Mouse (Mus musculus) Patski (cell line): ENCODE results near the gene Chst5. TPM values are rescaled to one million over a fixed set of nuclear protein-coding genes. Genes with fewer than 3 reads are reported as not detected.

Experiments used
- ATAC-seq: fragments of 100-300 bp; one replicate; pipeline ENCODE4 v1.8.0; 2021
- CTCF ChIA-PET: fragments of 350-600 bp; sonication (Branson Sonifier 250); formaldehyde crosslinking; loops from one replicate; lab custom pipeline; 2022; ENCODE audit warnings: inconsistent platforms; lab: Charles Lee
- POLR2A ChIA-PET: fragments of 350-600 bp; sonication (Branson Sonifier 250); formaldehyde crosslinking; loops from one replicate; lab custom pipeline; 2022; ENCODE audit warnings: antibody characterized with exemption, inconsistent platforms; lab: Charles Lee
- DNase-seq: peaks from one replicate; pipeline ENCODE4 v3.0.0-alpha.2; 2011; ENCODE audit warnings: low read depth, low spot score
- H3K27me3 ChIP-seq: fragments of 371-371 bp; one replicate; pipeline ENCODE4 v1.5.1; 2021
- CTCF ChIP-seq: fragments of 100-300 bp; IDR thresholded peaks from one replicate; pipeline ENCODE4 v1.5.1; 2021
- in situ Hi-C: fragments of 300-500 bp; cut with MboI; formaldehyde crosslinking; loops from 3 replicates; pipeline ENCODE4 v1.11.1; 2018; ENCODE audit warnings: low pct_unique_long_range_greater_than_20kb, mixed read lengths
- polyA plus RNA-seq: library from polyadenylated mRNA; unstranded; gene quantifications from one replicate; pipeline ENCODE4 v1.2.3, GENCODE M21; 2021

Chst5 gene
- polyA plus RNA-seq: not detected

DNA sequence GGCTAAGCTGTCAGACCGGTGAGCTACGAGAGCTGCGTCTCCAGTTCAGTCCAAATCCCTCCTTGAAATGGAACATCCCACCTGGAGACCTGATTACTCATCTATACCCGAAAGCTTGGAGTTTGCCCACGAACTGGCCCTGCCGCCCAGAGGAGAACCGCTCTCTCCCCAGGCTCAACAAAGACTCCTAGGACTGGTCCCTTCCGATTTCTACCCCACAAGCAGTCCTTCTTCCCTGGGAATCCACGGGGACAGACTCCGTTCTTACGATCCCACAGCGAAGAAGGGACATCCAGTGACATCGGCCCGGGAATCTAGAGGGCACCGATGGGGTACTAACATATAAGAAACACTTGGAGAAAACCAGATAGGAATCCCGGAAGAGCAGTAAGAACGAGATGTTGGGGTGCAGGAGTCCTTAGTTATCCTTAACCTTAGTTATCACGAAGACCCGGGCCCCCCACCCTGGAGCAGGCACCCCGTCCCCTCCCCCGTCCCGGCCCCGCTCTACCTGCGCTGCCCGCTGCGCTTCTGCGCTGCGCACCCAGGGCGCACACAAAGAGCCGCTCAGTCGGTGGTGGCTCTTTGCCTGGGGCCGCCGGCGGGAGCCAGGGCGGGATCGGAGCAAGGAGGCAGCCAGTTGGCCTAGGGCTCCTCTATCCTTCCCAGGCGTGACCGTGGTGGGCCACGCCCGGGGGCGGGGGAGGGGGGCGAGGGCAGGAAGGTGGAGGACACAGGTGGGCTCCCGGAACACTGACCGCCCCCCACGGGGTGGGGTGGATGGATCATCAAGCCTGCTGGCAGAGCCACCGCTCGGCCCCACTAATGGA is at the start of gene Chst5:
Gene Chst5, minus strand, starts transcription at position 827 of the 830 bp plus-strand sequence.
- no peaks in the 10 kb centered on the region for H3K27me3 ChIP-seq
- DNase-seq: no peak
- POLR2A ChIA-PET: no interaction called here
- TF ChIP-seq CTCF: no peak
- in situ Hi-C loops: no loop called here
- CTCF ChIA-PET: no interaction called here
- no peak for ATAC-seq

GRCm38 (mm10) chr8:111957231-111957630 is 47.0 kb upstream of the Chst5 start:
- no peak for TF ChIP-seq CTCF
- no peaks in the 10 kb centered on the region for H3K27me3 ChIP-seq
- in situ Hi-C loops: no loop called here
- no peak for DNase-seq
- ChIA-PET CTCF (no interaction called here), POLR2A (no interaction called here)
- no peak for ATAC-seq

DNA sequence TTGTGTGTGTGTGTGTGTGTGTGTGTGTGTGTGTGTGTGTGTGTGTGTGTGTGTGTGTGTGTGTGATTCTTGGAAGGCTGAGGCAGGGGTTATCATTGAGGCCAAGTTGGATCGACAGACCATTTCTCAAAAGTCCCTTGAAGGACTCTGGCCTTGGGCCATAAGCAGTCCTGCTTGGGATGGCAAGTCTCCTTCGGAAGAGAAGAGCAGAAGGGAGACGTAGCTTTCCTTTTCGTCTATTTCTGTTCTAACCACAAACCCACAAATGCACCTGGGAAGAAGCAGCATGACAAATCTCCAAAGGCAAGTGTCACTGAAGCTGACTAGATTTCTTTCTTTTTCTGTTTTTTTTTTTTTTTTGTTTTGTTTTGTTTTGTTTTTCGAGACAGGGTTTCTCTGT is 45.6 kb upstream of the Chst5 start:
- ChIA-PET CTCF (no interaction called here), POLR2A (interaction anchor here (0.7 kb wide), 1 partner anchor 10 kb away, joined by 4 read pairs; no protein-coding TSS in a partner anchor)
- no peaks in the 10 kb centered on the region for H3K27me3 ChIP-seq
- no peak for TF ChIP-seq CTCF
- DNase-seq (no peak), ATAC-seq (no peak)
- in situ Hi-C loops: no loop called here

GRCm38 (mm10) chr8:111954844-111955594 is 44.8 kb upstream of the Chst5 start:
- CTCF ChIA-PET: interaction anchor here (1.3 kb wide), 1 partner anchor 29 kb away, joined by 4 read pairs; no protein-coding TSS in a partner anchor
- DNase-seq (no peak), ATAC-seq (no peak)
- no peak for TF ChIP-seq CTCF
- in situ Hi-C loops: no loop called here
- POLR2A ChIA-PET: interaction anchor here (0.7 kb wide), 1 partner anchor 9 kb away, joined by 4 read pairs; no protein-coding TSS in a partner anchor
- no peaks in the 10 kb centered on the region for H3K27me3 ChIP-seq

DNA sequence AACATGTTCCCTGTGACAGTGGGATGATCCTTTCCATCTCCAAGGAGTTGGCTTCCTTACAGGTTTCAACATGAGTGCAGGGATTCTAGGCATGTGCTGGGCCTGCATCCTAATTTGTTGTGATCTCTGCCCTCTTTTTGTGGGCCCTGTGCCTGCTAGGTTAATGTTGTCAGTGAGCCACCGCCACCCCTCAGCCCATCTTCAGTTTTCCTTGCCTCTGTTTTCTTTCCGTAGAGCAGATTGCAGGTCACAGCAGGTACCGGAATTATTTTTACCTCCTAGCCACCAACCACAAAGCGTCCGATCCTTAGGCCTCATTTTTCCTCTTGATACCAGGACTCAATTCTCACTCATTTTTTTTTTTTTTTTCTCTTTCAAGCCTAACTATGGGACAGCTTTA is 41.7 kb upstream of the Chst5 start:
- no peak for TF ChIP-seq CTCF
- no peak for ATAC-seq
- no peaks in the 10 kb centered on the region for H3K27me3 ChIP-seq
- DNase-seq: no peak
- POLR2A ChIA-PET: no interaction called here
- CTCF ChIA-PET: no interaction called here
- in situ Hi-C loops: no loop called here

DNA sequence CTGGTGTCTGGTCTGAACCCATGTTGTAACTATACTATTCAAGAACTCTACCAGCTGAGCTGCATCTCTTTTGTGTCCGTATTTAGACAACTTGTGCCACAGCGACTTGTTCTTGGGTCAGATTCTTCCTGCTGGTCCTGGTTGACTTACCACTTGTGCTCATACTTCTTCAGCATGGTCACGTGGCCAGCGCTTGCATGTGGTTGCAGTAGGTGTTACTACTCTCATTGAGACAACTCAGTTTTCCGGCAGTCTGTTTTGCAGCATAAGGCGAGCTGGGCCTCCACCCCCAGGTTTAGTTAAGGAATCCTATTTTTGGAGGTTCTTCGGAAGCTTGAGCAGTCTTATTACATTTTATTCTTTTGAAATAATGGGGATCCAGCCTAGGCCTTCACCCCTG is 41.1 kb upstream of the Chst5 start:
- CTCF ChIA-PET: no interaction called here
- POLR2A ChIA-PET: interaction anchor here (0.6 kb wide), 1 partner anchor 17 kb away, joined by 3 read pairs; no protein-coding TSS in a partner anchor
- H3K27me3 ChIP-seq: no peaks in the 10 kb centered on the region
- DNase-seq (no peak), ATAC-seq (no peak)
- in situ Hi-C loops: no loop called here
- TF ChIP-seq CTCF: no peak

DNA sequence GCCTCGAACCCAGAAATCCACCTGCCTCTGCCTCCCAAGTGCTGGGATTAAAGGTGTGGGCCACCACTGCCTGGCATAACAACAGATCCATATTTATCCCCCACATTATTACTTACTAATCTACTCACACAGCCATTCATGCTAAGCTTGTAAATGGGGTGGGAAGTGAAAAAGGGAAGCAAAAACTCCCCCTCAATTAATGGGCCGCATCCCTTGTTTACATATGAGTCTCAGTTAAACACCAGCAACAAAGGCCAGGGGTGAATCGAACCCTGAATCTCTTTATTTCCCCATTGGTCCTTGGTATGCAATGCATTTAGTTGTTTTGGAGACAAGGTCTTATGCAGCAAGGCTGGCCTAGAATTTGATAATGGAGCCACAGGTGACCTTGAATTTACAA is 40.6 kb upstream of the Chst5 start:
- ATAC-seq (no peak), DNase-seq (no peak)
- ChIA-PET CTCF (no interaction called here), POLR2A (interaction anchor here (0.6 kb wide), 1 partner anchor 17 kb away, joined by 3 read pairs; no protein-coding TSS in a partner anchor)
- no peak for TF ChIP-seq CTCF
- in situ Hi-C loops: no loop called here
- H3K27me3 ChIP-seq: no peaks in the 10 kb centered on the region

DNA sequence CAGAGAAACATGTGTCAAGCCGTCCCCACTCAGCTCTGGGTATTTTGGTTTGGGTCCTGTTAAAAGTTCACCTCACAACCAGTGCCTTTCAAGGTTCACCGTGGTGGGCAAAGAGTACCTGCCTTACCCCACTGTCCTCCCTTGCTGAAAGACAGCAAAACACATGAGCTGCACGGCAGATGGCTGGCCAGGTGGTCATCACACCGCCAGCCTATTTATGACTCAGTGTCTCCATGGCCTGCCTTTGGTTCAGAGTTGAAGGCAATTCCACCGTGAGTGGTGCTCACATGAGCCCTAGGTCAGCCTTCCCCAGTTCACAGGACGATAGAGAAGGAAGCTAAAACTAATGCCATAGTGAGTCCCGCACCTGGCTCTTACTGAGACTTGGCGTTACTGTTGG is 37.7 kb upstream of the Chst5 start:
- ATAC-seq (no peak), DNase-seq (no peak)
- CTCF ChIA-PET: no interaction called here
- H3K27me3 ChIP-seq: no peaks in the 10 kb centered on the region
- in situ Hi-C loops: no loop called here
- no peak for TF ChIP-seq CTCF
- POLR2A ChIA-PET: no interaction called here

DNA sequence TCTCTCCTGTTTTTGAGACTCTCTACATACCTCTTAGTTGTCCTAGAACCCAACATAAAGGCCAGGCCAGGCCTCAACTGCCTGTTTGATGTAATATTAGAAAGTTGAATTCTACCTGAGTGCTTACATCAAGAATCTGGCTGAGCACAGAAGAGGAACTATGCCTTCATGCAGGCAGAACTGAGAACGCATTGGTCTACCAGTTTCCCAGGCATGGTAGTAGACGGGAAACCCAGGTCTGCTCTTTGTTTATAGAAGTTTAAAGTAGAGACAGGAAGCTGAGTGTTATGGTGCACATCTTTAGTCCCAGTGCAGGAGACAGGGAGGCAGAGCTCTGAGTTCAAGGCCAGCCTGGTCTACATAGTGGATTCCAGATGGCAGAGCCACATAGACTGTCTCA is 36.9 kb upstream of the Chst5 start:
- no peaks in the 10 kb centered on the region for H3K27me3 ChIP-seq
- DNase-seq: no peak
- no peak for TF ChIP-seq CTCF
- CTCF ChIA-PET: no interaction called here
- in situ Hi-C loops: no loop called here
- no peak for ATAC-seq
- POLR2A ChIA-PET: no interaction called here

- no peak for ATAC-seq
- DNase-seq: no peak
- in situ Hi-C loops: no loop called here
- CTCF ChIA-PET: interaction anchor here (1.6 kb wide), 1 partner anchor 47 kb away, joined by 4 read pairs; no protein-coding TSS in a partner anchor
- POLR2A ChIA-PET: no interaction called here
- TF ChIP-seq CTCF: no peak
- H3K27me3 ChIP-seq: no peaks in the 10 kb centered on the region
These were observed 33.3 kb upstream of the Chst5 start for GRCm38 (mm10) chr8:111943544-111943943.

GRCm38 (mm10) chr8:111941101-111941454 is 30.8 kb upstream of the Chst5 start:
- ChIA-PET CTCF (no interaction called here), POLR2A (interaction anchor here (0.6 kb wide), 1 partner anchor 79 kb away, joined by 3 read pairs; no protein-coding TSS in a partner anchor)
- TF ChIP-seq CTCF: no peak
- ATAC-seq: no peak
- no peaks in the 10 kb centered on the region for H3K27me3 ChIP-seq
- DNase-seq: no peak
- in situ Hi-C loops: no loop called here
